Mouse (Mus musculus) cortical plate, adult 2 months (tissue): ENCODE data around the gene Gm20425.

ENCODE experiments used
- CTCF ChIP-seq: fragments of 200-500 bp; IDR thresholded peaks from 2 replicates; pipeline ENCODE4 v1.5.1; 2011; ENCODE audit warnings: mild to moderate bottlenecking, control low read depth, low read length; ENCODE audit not compliant: insufficient read depth; ENCODE audit errors: extremely low read depth
- POLR2A ChIP-seq: fragments of 200-500 bp; IDR thresholded peaks from 2 replicates; pipeline ENCODE4 v1.6.1; 2011; ENCODE audit warnings: mild to moderate bottlenecking, low read length, control low read depth; ENCODE audit not compliant: insufficient read depth; ENCODE audit errors: extremely low read depth

- TF ChIP-seq CTCF (no peak), POLR2A (no peak)
These were observed 15.8 kb downstream of the Gm20425 start for GRCm38 (mm10) chr9:103214281-103214680.
